Mouse (Mus musculus) stomach, postnatal 0 days (tissue): ENCODE measurements around the gene Zdhhc13.

Experiments
- CTCF ChIP-seq: IDR thresholded peaks from 2 replicates; pipeline ENCODE4 v1.5.1; 2016; ENCODE audit warnings: antibody characterized with exemption, low read depth, mild to moderate bottlenecking, moderate library complexity
- EP300 ChIP-seq: optimal IDR thresholded peaks from 2 replicates; pipeline ENCODE3; 2016; ENCODE audit warnings: antibody characterized with exemption

DNA sequence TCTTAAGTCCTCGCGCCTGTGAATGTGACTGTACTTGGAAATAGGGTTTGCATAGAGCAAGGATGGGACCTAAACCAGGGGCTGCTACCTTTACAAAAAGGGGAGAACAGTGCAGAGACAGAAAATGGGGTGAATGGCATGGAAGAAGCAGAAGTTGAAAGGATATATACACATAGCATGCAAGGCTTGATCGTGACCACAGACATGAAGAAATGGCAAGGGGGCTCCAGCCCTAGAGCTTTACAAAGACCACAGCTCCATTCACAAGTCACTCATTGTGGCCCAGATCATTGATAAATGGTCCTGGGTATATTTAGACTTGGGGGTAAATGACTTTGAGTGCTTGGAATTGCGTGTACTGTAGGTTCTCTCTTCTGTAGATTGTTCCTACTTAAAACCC lies 6.4 kb upstream of the Zdhhc13 start:
- no peak for TF ChIP-seq CTCF
- no peak for TF ChIP-seq EP300
